Comparison of ENCODE assay signal across 7 mouse cellular contexts in genomic region chr5:44414441-44414840, GRCm38 (mm10).
DNase-seq lines count a peak whose midpoint lies in the region; ATAC-seq and TF ChIP-seq lines count a peak whose summit lies in the region.

No protein-coding gene starts in this region.

- no peak overlapping the region for H3K4me2 ChIP-seq in forebrain, postnatal 0 days (ENCODE audit: low read depth)
- H3K4me2 ChIP-seq in intestine, embryonic 16.5 days (ENCODE audit: low read depth, low read length), result no peak overlapping the region

- no peaks in the 10 kb centered on the region for H3K27me3 ChIP-seq in forebrain, postnatal 0 days (ENCODE audit: insufficient read depth, low read length)
- no peaks in the 10 kb centered on the region for H3K27me3 ChIP-seq in intestine, embryonic 16.5 days (replicated peaks; ENCODE audit: control insufficient read depth, insufficient read depth, low read length)

- peaks cover 19% of the 10 kb centered on the region for H3K4me1 ChIP-seq in forebrain, postnatal 0 days (ENCODE audit: insufficient read depth)
- no peaks in the 10 kb centered on the region for H3K4me1 ChIP-seq in intestine, embryonic 16.5 days (ENCODE audit: control insufficient read depth, insufficient read depth, low read length)

- intact Hi-C loops in left cerebral cortex, postnatal 25 days (cut with DNase I), result no loop called here

- H3K36me3 ChIP-seq in forebrain, postnatal 0 days (ENCODE audit: insufficient read depth), result no peaks in the 10 kb centered on the region
- H3K36me3 ChIP-seq in intestine, embryonic 16.5 days (ENCODE audit: control insufficient read depth, insufficient read depth, low read length), result no peaks in the 10 kb centered on the region

- no peak overlapping the region for H3K4me3 ChIP-seq in forebrain, postnatal 0 days (ENCODE audit: low read depth, low read length)
- no peak overlapping the region for H3K4me3 ChIP-seq in intestine, embryonic 16.5 days (ENCODE audit: low read length)

- peak; percentile 56 for DNase-seq in NIH3T3 (ENCODE audit: low read depth)
- DNase-seq in adrenal gland, postnatal 25 days, result peak; percentile 35
- DNase-seq in forebrain, postnatal 0 days, result peak; percentile 86
- peak; percentile 86 to 97 for DNase-seq in left cerebral cortex, postnatal 25 days (ENCODE audit: low spot score in 2 of 2)
- DNase-seq in right cerebral cortex, postnatal 14 days, result peak; percentile 86
- DNase-seq in spleen, adult 12 weeks (ENCODE audit: low spot score), result no peak

- H3K9ac ChIP-seq in forebrain, postnatal 0 days, result no peak overlapping the region
- H3K9ac ChIP-seq in intestine, embryonic 16.5 days (ENCODE audit: low read depth, low read length), result no peak overlapping the region

- no peaks in the 10 kb centered on the region for H3K9me3 ChIP-seq in forebrain, postnatal 0 days (ENCODE audit: low read length)
- no peaks in the 10 kb centered on the region for H3K9me3 ChIP-seq in intestine, embryonic 16.5 days (ENCODE audit: control insufficient read depth, low read length)

- TF ChIP-seq CTCF in forebrain, postnatal 0 days (IDR thresholded peaks at IDR 0.05; ENCODE audit: low read depth), result no peak

- WGBS in forebrain, postnatal 0 days, result 17% methylated on average over 7 of the region's 7 CpGs
- WGBS in intestine, embryonic 16.5 days, result 39% methylated on average over 7 of the region's 7 CpGs

- peak; percentile 74 for ATAC-seq in forebrain, postnatal 0 days
- ATAC-seq in intestine, embryonic 16.5 days, result peak; percentile 55; the same call in 1 of the 2 replicates

- peak overlapping the region; percentile 70; the same call in 1 of the 2 replicates for H3K27ac ChIP-seq in forebrain, postnatal 0 days (ENCODE audit: low read depth, low read length)
- H3K27ac ChIP-seq in intestine, embryonic 16.5 days (ENCODE audit: low read length), result peak overlapping the region; percentile 64; the same call in 1 of the 2 replicates
